Mouse (Mus musculus) lung, postnatal 0 days (tissue): ENCODE data around the gene Arhgdia. TPM values are rescaled to one million over a fixed set of nuclear protein-coding genes. Genes with fewer than 3 reads are reported as not detected.
"Not testable (repeated sequence)": the region's sequence is repeated elsewhere in the genome, so short reads cannot be mapped to it uniquely, and the experiment has no call there.

Experiments
- ATAC-seq: fragments of 200-750 bp; cut with Nextera tagmentation; 2 replicates; pipeline ENCODE4 v1.8.0; 2017; ENCODE audit warnings: moderate library complexity
- DNase-seq: peaks from one replicate; pipeline ENCODE4 v3.0.0-alpha.2; 2016; ENCODE audit warnings: low spot score
- H3K27ac ChIP-seq: fragments of 300-500 bp; sonication (generic); 2 replicates; pipeline ENCODE4 v1.5.1; 2014; ENCODE audit warnings: antibody characterized with exemption, mild to moderate bottlenecking, low read length, mixed read lengths
- H3K27me3 ChIP-seq: fragments of 300-500 bp; sonication (generic); replicated peaks from 2 replicates; pipeline ENCODE4 v1.6.1; 2014; ENCODE audit warnings: low read length, mixed read lengths; ENCODE audit not compliant: insufficient read depth
- H3K36me3 ChIP-seq: fragments of 300-500 bp; sonication (generic); 2 replicates; pipeline ENCODE4 v1.6.1; 2014; ENCODE audit warnings: low read length, mixed read lengths; ENCODE audit not compliant: insufficient read depth
- H3K4me1 ChIP-seq: fragments of 300-500 bp; sonication (generic); 2 replicates; pipeline ENCODE4 v1.6.1; 2014; ENCODE audit warnings: antibody characterized with exemption, low read depth, low read length, mixed read lengths; ENCODE audit not compliant: insufficient read depth
- H3K4me2 ChIP-seq: fragments of 300-500 bp; sonication (generic); replicated peaks from 2 replicates; pipeline ENCODE4 v1.6.1; 2014; ENCODE audit warnings: low read depth, mild to moderate bottlenecking, low read length, moderate library complexity, mixed read lengths
- H3K4me3 ChIP-seq: fragments of 300-500 bp; sonication (generic); 2 replicates; pipeline ENCODE4 v1.5.1; 2014; ENCODE audit warnings: low read depth, low read length
- H3K9ac ChIP-seq: fragments of 300-500 bp; sonication (generic); replicated peaks from 2 replicates; pipeline ENCODE4 v1.6.1; 2014; ENCODE audit warnings: low read depth, mild to moderate bottlenecking
- H3K9me3 ChIP-seq: fragments of 300-500 bp; sonication (generic); 2 replicates; pipeline ENCODE4 v1.6.1; 2016; ENCODE audit warnings: low read length, mixed read lengths
- CTCF ChIP-seq: IDR thresholded peaks from 2 replicates; pipeline ENCODE4 v1.5.1; 2016; ENCODE audit warnings: antibody characterized with exemption, mild to moderate bottlenecking
- EP300 ChIP-seq: IDR thresholded peaks from 2 replicates; pipeline ENCODE4 v1.6.1; 2016; ENCODE audit warnings: antibody characterized with exemption, mild to moderate bottlenecking, control low read depth
- WGBS: fragments of 180-500 bp; shearing (Covaris S2); extraction: QIAGEN DNeasy Blood & Tissue Kit; methylation state at CpG from one replicate; pipeline ENCODE4 v1.1.7; 2014; 5-methylcytosine and 5-hydroxymethylcytosine counted together
- polyA plus RNA-seq: library from polyadenylated mRNA; unstranded; fragments of >200 nt; fragmentation: Nextera tagmentation; extraction: Ambion mirVana; gene quantifications from 2 replicates; pipeline ENCODE4 v1.2.1, GENCODE M21; 2015

Arhgdia gene
- polyA plus RNA-seq, 1 experiment from 2014 or later = 512 TPM

DNA sequence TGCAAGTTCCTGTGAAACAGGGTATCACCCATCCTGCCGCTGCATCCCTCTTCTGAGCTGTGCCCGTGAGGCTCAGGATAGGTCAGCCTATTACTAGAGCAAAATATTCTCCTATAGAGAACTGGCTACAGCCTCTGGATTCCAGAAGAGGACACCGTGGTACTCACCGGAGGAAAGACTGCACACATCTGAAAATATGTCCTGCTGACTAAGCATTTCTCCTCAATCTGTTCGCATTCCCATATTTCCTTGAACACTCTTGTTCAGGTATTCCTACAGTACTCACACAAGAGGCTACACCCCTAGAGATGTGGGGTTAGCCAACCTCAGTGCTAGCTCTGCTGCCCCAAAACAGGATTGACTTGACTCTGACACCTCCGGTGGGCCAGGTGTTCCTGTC is 13.1 kb downstream of the Arhgdia start:
- no peak for TF ChIP-seq EP300
- no peak for TF ChIP-seq CTCF
- no peak overlapping the region for H3K4me2 ChIP-seq
- no peaks in the 10 kb centered on the region for H3K27me3 ChIP-seq
- 0 out of 2 replicates have a peak, but pooled peaks cover 4% of the 10 kb centered on the region for H3K4me1 ChIP-seq
- ATAC-seq (no peak), DNase-seq (no peak)
- H3K36me3 ChIP-seq = peaks cover 52% of the 10 kb centered on the region
- no peaks in the 10 kb centered on the region for H3K9me3 ChIP-seq
- H3K4me3 ChIP-seq = no peak overlapping the region
- H3K9ac ChIP-seq = no peak overlapping the region
- H3K27ac ChIP-seq = no peak overlapping the region
- WGBS = 86% methylated on average over 6 of the region's 6 CpGs

DNA sequence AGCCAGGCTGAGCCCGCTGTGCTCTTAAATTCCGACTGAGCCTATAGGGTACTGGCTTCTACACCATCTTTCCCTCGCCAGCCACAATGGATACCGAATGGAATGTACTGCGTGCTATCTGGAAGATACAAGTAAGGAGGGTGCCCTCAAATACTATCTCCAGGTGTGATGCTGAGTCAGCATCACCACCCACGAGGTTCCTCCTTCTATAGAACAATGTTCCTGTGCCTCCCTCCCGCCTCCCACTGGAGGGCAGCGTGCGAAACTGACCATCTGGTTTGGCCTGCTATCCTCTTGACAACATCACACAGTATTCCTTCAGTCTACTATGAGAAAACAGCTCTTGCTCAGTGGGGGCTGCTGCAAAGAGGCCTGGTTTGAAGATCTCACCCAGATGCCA is 16.3 kb downstream of the Arhgdia start:
- H3K4me2 ChIP-seq = no peak overlapping the region
- no peaks in the 10 kb centered on the region for H3K9me3 ChIP-seq
- 88% methylated on average over 9 of the region's 9 CpGs for WGBS
- ATAC-seq (no peak), DNase-seq (no peak)
- H3K4me3 ChIP-seq = no peak overlapping the region
- H3K4me1 ChIP-seq = no peaks in the 10 kb centered on the region
- H3K36me3 ChIP-seq = peaks cover 79% of the 10 kb centered on the region
- no peak for TF ChIP-seq EP300
- no peak for TF ChIP-seq CTCF
- no peaks in the 10 kb centered on the region for H3K27me3 ChIP-seq
- no peak overlapping the region for H3K27ac ChIP-seq
- no peak overlapping the region for H3K9ac ChIP-seq

DNA sequence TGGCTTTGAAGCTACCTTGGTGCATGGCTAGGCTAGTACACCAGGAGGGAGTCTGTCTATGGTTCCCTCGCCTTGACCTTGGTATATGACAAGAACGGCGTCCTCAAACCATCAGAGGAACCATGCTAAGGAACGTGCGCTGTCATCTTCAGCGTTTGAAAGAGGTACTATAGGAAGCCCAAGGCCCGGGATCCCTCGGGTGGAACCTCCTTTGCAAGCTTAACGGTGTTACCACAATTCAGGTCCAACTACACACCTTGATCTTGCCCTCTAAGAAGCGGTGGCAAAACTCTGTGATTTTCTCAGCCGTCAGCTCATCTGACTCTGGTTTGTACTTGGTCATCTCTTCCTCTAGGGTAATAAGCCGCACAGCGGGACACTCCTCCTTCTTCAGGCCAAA is 18.5 kb downstream of the Arhgdia start:
- TF ChIP-seq CTCF (no peak), EP300 (no peak)
- DNase-seq = no peak

DNA sequence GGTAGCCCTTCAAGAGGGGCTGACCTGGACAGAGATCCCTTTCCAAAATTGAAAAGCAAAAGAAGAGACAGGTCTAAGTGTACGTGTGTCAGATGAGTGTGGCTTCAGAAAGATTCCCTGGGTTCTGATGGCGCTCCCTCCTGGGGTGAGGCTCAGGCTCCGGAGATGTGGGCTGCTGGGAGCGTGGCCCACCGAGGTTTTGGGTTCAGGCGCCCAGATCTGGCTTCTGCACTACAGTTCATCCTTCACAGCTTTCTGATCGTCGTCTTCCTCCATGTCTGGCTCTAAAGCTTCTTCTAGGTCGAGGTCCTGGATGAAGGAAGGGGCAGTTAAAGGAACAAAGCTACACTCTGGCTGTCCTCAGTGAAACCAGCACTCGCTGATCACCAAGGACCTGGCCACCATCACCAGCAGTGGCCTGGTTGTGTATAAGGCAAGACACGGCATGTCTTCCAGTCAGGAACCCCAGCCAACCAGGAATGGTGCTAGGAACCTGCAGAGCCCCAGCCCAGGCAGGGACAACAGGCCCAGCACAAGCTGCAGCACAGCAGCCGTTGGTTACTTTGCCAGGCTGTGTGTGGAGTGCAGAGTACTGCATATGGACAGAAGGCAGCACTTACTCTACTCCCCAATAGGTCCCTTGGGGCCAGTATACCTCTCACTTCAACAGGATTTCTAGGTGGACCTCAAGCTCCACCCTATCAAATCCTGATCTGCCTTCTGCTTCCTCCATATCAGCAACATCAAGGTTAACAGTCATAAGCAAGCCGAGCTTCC is 20.3 kb downstream of the Arhgdia start:
- Histone ChIP-seq H3K27ac (no peak overlapping the region), H3K27me3 (no peaks in the 10 kb centered on the region), H3K4me3 (no peak overlapping the region), H3K4me2 (no peak overlapping the region), H3K36me3 (peaks cover 64% of the 10 kb centered on the region), H3K4me1 (no peaks in the 10 kb centered on the region), H3K9me3 (no peaks in the 10 kb centered on the region), H3K9ac (no peak overlapping the region)
- ATAC-seq (no peak), DNase-seq (no peak)
- WGBS = 91% methylated on average over 13 of the region's 13 CpGs
- no peak for TF ChIP-seq CTCF
- TF ChIP-seq EP300 = no peak

More for the DNA sequence above, 18.5 kb downstream of the Arhgdia start:
- no peak for ATAC-seq
- Histone ChIP-seq H3K4me2 (no peak overlapping the region), H3K9me3 (no peaks in the 10 kb centered on the region), H3K27me3 (no peaks in the 10 kb centered on the region), H3K9ac (no peak overlapping the region), H3K4me3 (no peak overlapping the region), H3K27ac (no peak overlapping the region), H3K4me1 (no peaks in the 10 kb centered on the region), H3K36me3 (peaks cover 79% of the 10 kb centered on the region)
- WGBS = 94% methylated on average over 13 of the region's 13 CpGs

DNA sequence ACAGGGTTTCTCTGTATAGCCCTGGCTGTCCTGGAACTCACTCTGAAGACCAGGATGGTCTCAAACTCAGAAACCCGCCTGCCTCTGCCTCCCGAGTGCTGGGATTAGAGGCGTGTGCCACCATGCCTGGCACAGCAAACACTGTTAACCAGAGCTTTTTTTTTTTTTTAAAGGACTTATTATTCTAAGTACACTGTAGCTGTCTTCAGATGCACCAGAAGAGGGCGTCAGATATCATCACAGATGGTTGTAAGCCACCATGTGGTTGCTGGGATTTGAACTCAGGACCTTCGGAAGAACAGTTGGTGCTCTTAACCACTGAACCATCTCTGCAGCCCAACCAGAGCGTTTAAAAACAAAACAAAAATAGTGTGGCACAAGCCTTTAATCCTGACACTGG is 22.6 kb downstream of the Arhgdia start:
- not testable (repeated sequence) for H3K4me2 ChIP-seq, H3K4me1 ChIP-seq, DNase-seq, H3K9me3 ChIP-seq, H3K27ac ChIP-seq, H3K4me3 ChIP-seq, ATAC-seq, H3K27me3 ChIP-seq, H3K9ac ChIP-seq
- H3K36me3 ChIP-seq = peaks cover 47% of the 10 kb centered on the region
- 88% methylated on average over 6 of the region's 6 CpGs for WGBS

DNA sequence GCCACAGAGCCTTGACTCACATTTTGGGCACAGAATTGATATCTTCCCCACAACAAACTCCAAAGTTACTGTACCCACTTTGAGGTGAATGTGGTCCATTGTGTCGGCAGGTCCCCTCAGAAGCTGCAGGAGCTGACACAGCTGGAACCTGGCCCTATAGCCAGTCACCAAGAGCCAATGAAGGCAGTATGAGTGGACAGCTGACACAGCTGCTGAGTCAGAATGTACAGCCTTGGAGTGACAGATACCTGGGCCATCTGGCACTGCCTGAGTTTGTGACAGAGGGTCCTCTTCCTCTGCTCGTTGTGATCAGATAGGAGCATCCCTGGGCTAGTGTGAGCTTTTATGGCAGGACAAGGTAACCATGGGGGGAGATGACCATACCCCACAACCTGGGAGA is 26.2 kb downstream of the Arhgdia start:
- no peak; the same call in 1 of the 2 replicates for ATAC-seq
- no peaks in the 10 kb centered on the region for H3K4me1 ChIP-seq
- 66% methylated on average over 2 of the region's 2 CpGs for WGBS
- H3K27ac ChIP-seq = no peak overlapping the region
- H3K27me3 ChIP-seq = no peaks in the 10 kb centered on the region
- H3K4me3 ChIP-seq = no peak overlapping the region
- no peak for TF ChIP-seq EP300
- no peak for TF ChIP-seq CTCF
- H3K9ac ChIP-seq = no peak overlapping the region
- H3K4me2 ChIP-seq = no peak overlapping the region
- no peak for DNase-seq
- H3K9me3 ChIP-seq = no peaks in the 10 kb centered on the region
- peaks cover 12% of the 10 kb centered on the region for H3K36me3 ChIP-seq
